Mouse (Mus musculus) C2C12 (cell line): Measurements from ENCODE around the gene Rasgef1b.

Source experiments
- CEBPB ChIP-seq: IDR thresholded peaks from one replicate; pipeline ENCODE4 v1.6.1; 2011; ENCODE audit warnings: low read depth, mild to moderate bottlenecking, control low read depth, moderate library complexity
- CTCF ChIP-seq: IDR thresholded peaks from one replicate; pipeline ENCODE4 v1.5.1; 2011; ENCODE audit not compliant: control insufficient read depth, insufficient read depth, insufficient read length
- FOSL1 ChIP-seq: IDR thresholded peaks from one replicate; pipeline ENCODE4 v1.8.0; 2011; ENCODE audit warnings: mild to moderate bottlenecking, low read length; ENCODE audit not compliant: poor library complexity, insufficient read depth, severe bottlenecking
- MAX ChIP-seq: IDR thresholded peaks from one replicate; pipeline ENCODE4 v1.6.1; 2011; ENCODE audit warnings: mild to moderate bottlenecking, control low read depth
- MYOD1 ChIP-seq: IDR thresholded peaks from one replicate; pipeline ENCODE4 v1.6.1; 2011; ENCODE audit warnings: low read depth; ENCODE audit not compliant: control insufficient read depth, insufficient read length
- MYOG ChIP-seq: IDR thresholded peaks from one replicate; pipeline ENCODE4 v1.6.1; 2011; ENCODE audit not compliant: control insufficient read depth, insufficient read length; ENCODE audit errors: extremely low read depth
- USF1 ChIP-seq: IDR thresholded peaks from one replicate; pipeline ENCODE4 v1.6.1; 2011; ENCODE audit warnings: low read depth, mild to moderate bottlenecking, control low read depth, moderate library complexity

DNA sequence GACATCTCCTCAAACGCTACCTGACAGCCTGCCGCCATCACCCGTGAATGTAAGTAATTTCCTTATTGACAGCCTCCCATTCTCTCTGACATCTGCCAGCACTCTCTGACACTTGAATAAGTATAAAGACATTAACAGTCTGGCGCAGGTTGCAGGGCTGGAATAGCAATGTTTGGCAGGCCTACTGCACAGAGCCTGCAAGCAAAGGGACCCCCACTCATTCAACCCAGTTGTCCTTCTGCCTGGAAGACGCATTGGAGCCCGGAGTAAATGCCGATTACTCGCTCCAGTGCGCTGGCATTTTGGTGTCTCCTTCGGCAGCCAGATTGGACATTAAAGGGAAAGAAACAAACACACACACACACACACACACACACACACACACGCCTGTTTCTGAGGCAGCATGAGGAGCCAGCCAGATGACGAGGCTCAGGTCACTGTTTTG lies 454.7 kb downstream of the Rasgef1b start:
- no peak for TF ChIP-seq CTCF
- TF ChIP-seq MAX, result no peak
- no peak for TF ChIP-seq CEBPB
- no peak for TF ChIP-seq MYOG
- no peak for TF ChIP-seq USF1
- no peak for TF ChIP-seq MYOD1
- TF ChIP-seq FOSL1, result no peak
